Mouse (Mus musculus) sigmoid colon, adult 10 weeks (tissue): ENCODE results near the gene Abhd16b. TPM values are rescaled to one million over a fixed set of nuclear protein-coding genes. Genes with fewer than 3 reads are reported as not detected.

Experiments used
- polyA plus RNA-seq: library from polyadenylated mRNA; stranded (reverse); fragments of 350-450 nt; fragmentation: Illumina TruSeq; extraction: RNeasy Lipid Tissue Mini Kit (QIAGEN cat#74804); gene quantifications from one replicate; pipeline ENCODE4 v1.2.3, GENCODE M21; 2014; ENCODE audit warnings: low read depth, low replicate concordance

Gene Abhd16b
- polyA plus RNA-seq, result not detected

GRCm38 (mm10) chr2:181493156-181493927, at the start of gene Abhd16b:
Gene Abhd16b (plus strand): TSS chr2:181493206.

DNA sequence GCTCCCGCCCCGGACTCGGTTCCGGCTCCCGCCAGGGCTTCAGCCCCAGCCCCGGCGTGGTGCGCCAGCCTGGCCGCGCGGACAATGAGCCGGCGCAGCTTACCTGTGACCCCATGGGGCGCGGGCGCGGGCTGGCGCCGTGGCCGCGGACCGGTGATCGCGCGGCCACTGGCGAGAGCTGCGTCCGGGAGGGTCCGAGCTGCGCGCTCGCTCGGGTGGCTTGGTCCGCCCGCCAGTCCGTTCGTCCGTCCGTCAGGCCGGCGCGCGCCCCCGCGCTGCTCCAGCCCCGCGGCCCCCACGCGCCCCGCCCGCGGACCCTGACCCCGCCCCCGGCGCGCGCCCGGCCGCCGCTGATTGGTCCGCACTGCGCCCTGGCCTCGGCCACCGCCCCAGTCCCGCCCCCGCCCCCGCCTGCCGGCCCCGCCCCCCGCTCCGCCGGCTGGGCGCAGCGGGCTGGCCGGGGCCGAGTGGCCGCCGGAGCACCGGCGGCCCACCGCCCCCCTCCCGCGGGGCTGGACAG, 33.8 kb upstream of the Abhd16b start, which contains the start of gene Zbtb46:
Gene Zbtb46 (minus strand): TSS at position 274 of the 520 bp plus-strand sequence.

DNA sequence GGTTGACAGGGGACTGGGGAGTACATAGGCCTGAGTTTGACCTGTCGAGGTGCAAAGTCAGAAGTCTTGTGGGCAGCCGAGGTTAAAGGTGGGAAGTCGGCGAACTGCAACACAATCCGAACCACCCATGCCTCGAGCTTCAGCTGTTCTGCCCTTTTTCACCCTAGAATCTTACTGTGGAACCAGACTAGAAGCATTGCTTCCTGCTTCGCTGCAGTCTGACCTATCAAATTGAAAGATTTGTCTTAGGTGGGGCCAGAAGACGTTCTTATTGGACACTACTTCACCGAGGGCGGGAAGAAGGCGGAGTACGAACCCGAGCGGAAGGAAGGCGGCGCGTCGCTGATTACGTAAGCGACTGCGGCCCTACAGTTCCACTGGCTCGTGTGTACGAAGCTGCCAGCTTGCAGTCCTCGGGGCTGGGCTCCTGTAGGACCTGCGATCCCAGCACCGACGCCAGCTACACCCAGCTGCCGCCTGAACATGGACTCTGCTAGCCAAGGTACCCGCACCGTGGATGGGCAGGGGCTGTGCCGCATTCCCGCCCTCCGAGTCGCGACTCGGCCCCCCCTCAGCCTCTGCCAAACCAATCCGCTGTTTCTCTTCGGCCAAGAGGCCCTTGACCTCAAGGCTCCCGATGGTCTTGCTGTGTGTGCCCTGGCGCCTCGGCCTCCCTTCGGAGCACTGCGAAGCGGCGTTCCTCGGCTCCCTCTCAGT, 4.0 kb downstream of the Abhd16b start, which contains the start of gene Tpd52l2:
Gene Tpd52l2 (plus strand): TSS at position 312 of the 717 bp plus-strand sequence.

DNA sequence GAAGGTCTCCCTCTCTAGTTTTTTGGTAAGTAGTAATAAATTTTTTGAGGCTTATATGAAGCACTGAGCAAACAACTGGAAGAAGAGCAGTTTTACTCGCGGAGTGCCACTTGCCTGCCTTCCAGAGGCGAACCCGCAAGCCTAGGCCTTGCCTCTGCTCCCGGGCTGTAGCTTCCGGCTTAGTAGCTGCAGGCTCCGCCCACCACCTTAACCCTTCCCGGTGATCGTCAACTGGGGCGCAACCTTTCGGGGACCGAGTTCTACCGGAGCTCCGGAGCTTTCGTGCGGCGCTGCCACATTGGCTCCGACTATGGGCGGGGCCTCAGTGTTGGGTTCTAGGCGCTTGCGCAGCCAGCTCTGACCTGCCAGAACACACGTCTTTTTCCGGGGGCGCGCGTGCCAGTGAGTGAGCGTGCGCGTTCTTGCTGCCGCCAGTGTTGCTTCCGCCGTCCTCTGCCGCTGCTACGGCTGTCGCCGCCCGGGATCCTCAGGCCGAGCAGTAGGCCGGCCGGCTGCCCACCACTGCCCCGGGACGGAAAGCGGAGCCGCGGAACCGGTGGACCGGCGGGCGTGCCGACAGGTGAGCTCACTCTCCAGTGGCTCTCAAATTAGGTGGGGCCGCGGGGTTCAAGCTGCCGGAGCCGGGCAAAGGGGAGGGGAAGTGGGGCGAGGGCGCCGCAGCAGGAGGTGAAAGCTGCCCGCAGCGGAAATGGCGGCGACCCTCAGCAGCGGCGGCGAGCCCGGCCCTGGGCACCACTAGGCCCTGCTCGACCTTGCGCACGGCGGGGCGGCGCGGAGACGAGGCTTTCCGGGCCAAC, 27.3 kb downstream of the Abhd16b start, which contains the start of gene Dnajc5:
Gene Dnajc5 (plus strand): TSS at position 368 of the 818 bp plus-strand sequence.

Other genes starting within 250 kb of the Abhd16b start
- 15.3 TPM for gene Gmeb2, start 205.2 kb upstream of the Abhd16b start, polyA plus RNA-seq
- gene Stmn3, start 178.7 kb upstream of the Abhd16b start, polyA plus RNA-seq, result 0.82 TPM
- gene Rtel1, start 173.5 kb upstream of the Abhd16b start, polyA plus RNA-seq, result 11.0 TPM
- 2.1 TPM for gene Zgpat, start 128.3 kb upstream of the Abhd16b start, polyA plus RNA-seq
- 44.4 TPM for gene Arfrp1, start 127.8 kb upstream of the Abhd16b start, polyA plus RNA-seq
- gene Lime1, start 113.1 kb upstream of the Abhd16b start, polyA plus RNA-seq, result 1.2 TPM
- gene Zbtb46, start 33.8 kb upstream of the Abhd16b start, polyA plus RNA-seq, result 1.5 TPM
- 47.1 TPM for gene Tpd52l2, start 3.9 kb downstream of the Abhd16b start, polyA plus RNA-seq
- 72.7 TPM for gene Dnajc5, start 27.3 kb downstream of the Abhd16b start, polyA plus RNA-seq
- gene Uckl1, start 91.7 kb downstream of the Abhd16b start, polyA plus RNA-seq, result 22.6 TPM
- gene Prpf6, start 98.7 kb downstream of the Abhd16b start, polyA plus RNA-seq, result 24.1 TPM
- gene Zfp512b, start 99.6 kb downstream of the Abhd16b start, polyA plus RNA-seq, result 4.3 TPM
- 10.4 TPM for gene Samd10, start 106.0 kb downstream of the Abhd16b start, polyA plus RNA-seq
- not detected for gene Gm29797, start 163.8 kb downstream of the Abhd16b start, polyA plus RNA-seq
- not detected for gene Sox18, start 178.4 kb downstream of the Abhd16b start, polyA plus RNA-seq
- gene Tcea2, start 187.1 kb downstream of the Abhd16b start, polyA plus RNA-seq, result not detected
- 10.6 TPM for gene Rgs19, start 200.8 kb downstream of the Abhd16b start, polyA plus RNA-seq
- not detected for gene Lkaaear1, start 205.2 kb downstream of the Abhd16b start, polyA plus RNA-seq
- 0.25 TPM for gene Oprl1, start 221.8 kb downstream of the Abhd16b start, polyA plus RNA-seq